Mouse (Mus musculus): ENCODE measurements around the gene Col6a3. TPM values are rescaled to one million over a fixed set of nuclear protein-coding genes. Genes with fewer than 3 reads are reported as not detected.

The Col6a3 gene
- polyA plus RNA-seq, 1 experiment, result 19.2 TPM

- WGBS, result 72% methylated on average over 8 of the region's 8 CpGs
- Histone ChIP-seq H3K4me3 (ENCODE audit: low read depth, low read length) (no peak overlapping the region), H3K36me3 (ENCODE audit: control insufficient read depth, insufficient read depth, low read length) (no peaks in the 10 kb centered on the region), H3K4me1 (ENCODE audit: control insufficient read depth, insufficient read depth, insufficient read length, low read length) (no peaks in the 10 kb centered on the region), H3K27me3 (ENCODE audit: control insufficient read depth, insufficient read depth, low read length) (no peaks in the 10 kb centered on the region), H3K27ac (ENCODE audit: insufficient read depth, low read depth, low read length) (no peak overlapping the region)
- TF ChIP-seq POLR2A (IDR thresholded peaks at IDR 0.05; ENCODE audit: low read depth, low read length), result no peak
- no peak for TF ChIP-seq CTCF (IDR thresholded peaks at IDR 0.05; ENCODE audit: extremely low read depth, insufficient read length, insufficient replicate concordance, low read depth, low read length)
These were observed 93.6 kb downstream of the Col6a3 start for GRCm38 (mm10) chr1:90750169-90750568.

- Histone ChIP-seq H3K4me3 (ENCODE audit: low read depth, low read length) (no peak overlapping the region), H3K4me1 (ENCODE audit: control insufficient read depth, insufficient read depth, insufficient read length, low read length) (no peaks in the 10 kb centered on the region), H3K27ac (ENCODE audit: insufficient read depth, low read depth, low read length) (no peak overlapping the region), H3K27me3 (ENCODE audit: control insufficient read depth, insufficient read depth, low read length) (no peaks in the 10 kb centered on the region), H3K36me3 (ENCODE audit: control insufficient read depth, insufficient read depth, low read length) (no peaks in the 10 kb centered on the region)
- no peak for TF ChIP-seq POLR2A (IDR thresholded peaks at IDR 0.05; ENCODE audit: low read depth, low read length)
- TF ChIP-seq CTCF (IDR thresholded peaks at IDR 0.05; ENCODE audit: extremely low read depth, insufficient read length, insufficient replicate concordance, low read depth, low read length), result no peak
- 62% methylated on average over 4 of the region's 4 CpGs for WGBS
These were observed 95.2 kb downstream of the Col6a3 start for GRCm38 (mm10) chr1:90748544-90748943.

- no peak overlapping the region for H3K4me3 ChIP-seq (ENCODE audit: low read depth, low read length)
- H3K36me3 ChIP-seq (ENCODE audit: control insufficient read depth, insufficient read depth, low read length), result no peaks in the 10 kb centered on the region
- no peaks in the 10 kb centered on the region for H3K27me3 ChIP-seq (ENCODE audit: control insufficient read depth, insufficient read depth, low read length)
- WGBS, result 8% methylated on average over 14 of the region's 14 CpGs
- TF ChIP-seq CTCF (IDR thresholded peaks at IDR 0.05; ENCODE audit: extremely low read depth, insufficient read length, insufficient replicate concordance, low read depth, low read length) (no peak), POLR2A (IDR thresholded peaks at IDR 0.05; ENCODE audit: low read depth, low read length) (no peak)
- H3K4me1 ChIP-seq (ENCODE audit: control insufficient read depth, insufficient read depth, insufficient read length, low read length), result no peaks in the 10 kb centered on the region
- H3K27ac ChIP-seq (ENCODE audit: insufficient read depth, low read depth, low read length), result no peak overlapping the region
These were observed 99.8 kb downstream of the Col6a3 start for GRCm38 (mm10) chr1:90743941-90744386.

- no peak overlapping the region for H3K27ac ChIP-seq (ENCODE audit: insufficient read depth, low read depth, low read length)
These were observed 100.3 kb downstream of the Col6a3 start for GRCm38 (mm10) chr1:90743445-90743844.

GRCm38 (mm10) chr1:90742641-90743040 lies 101.1 kb downstream of the Col6a3 start:
- no peak overlapping the region for H3K4me3 ChIP-seq (ENCODE audit: low read depth, low read length)
- no peak for TF ChIP-seq POLR2A (IDR thresholded peaks at IDR 0.05; ENCODE audit: low read depth, low read length)
- TF ChIP-seq CTCF (IDR thresholded peaks at IDR 0.05; ENCODE audit: extremely low read depth, insufficient read length, insufficient replicate concordance, low read depth, low read length), result no peak

More at GRCm38 (mm10) chr1:90743445-90743844, 100.3 kb downstream of the Col6a3 start:
- TF ChIP-seq POLR2A (IDR thresholded peaks at IDR 0.05; ENCODE audit: low read depth, low read length) (no peak), CTCF (IDR thresholded peaks at IDR 0.05; ENCODE audit: extremely low read depth, insufficient read length, insufficient replicate concordance, low read depth, low read length) (no peak)
- 64% methylated on average over 1 of the region's 1 CpGs for whole genome bisulfite sequencing
- Histone ChIP-seq H3K4me3 (ENCODE audit: low read depth, low read length) (no peak overlapping the region), H3K36me3 (ENCODE audit: control insufficient read depth, insufficient read depth, low read length) (no peaks in the 10 kb centered on the region), H3K27me3 (ENCODE audit: control insufficient read depth, insufficient read depth, low read length) (no peaks in the 10 kb centered on the region), H3K4me1 (ENCODE audit: control insufficient read depth, insufficient read depth, insufficient read length, low read length) (no peaks in the 10 kb centered on the region)

GRCm38 (mm10) chr1:90740216-90741170 lies 103.3 kb downstream of the Col6a3 start:
- TF ChIP-seq POLR2A (IDR thresholded peaks at IDR 0.05; ENCODE audit: low read depth, low read length) (no peak), CTCF (IDR thresholded peaks at IDR 0.05; ENCODE audit: extremely low read depth, insufficient read length, insufficient replicate concordance, low read depth, low read length) (no peak)
- no peak overlapping the region for H3K27ac ChIP-seq (ENCODE audit: insufficient read depth, low read depth, low read length)
- no peaks in the 10 kb centered on the region for H3K36me3 ChIP-seq (ENCODE audit: control insufficient read depth, insufficient read depth, low read length)
- H3K4me3 ChIP-seq (ENCODE audit: low read depth, low read length), result no peak overlapping the region
- 77% methylated on average over 11 of the region's 11 CpGs for WGBS
- no peaks in the 10 kb centered on the region for H3K27me3 ChIP-seq (ENCODE audit: control insufficient read depth, insufficient read depth, low read length)
- H3K4me1 ChIP-seq (ENCODE audit: control insufficient read depth, insufficient read depth, insufficient read length, low read length), result peaks cover 2% of the 10 kb centered on the region; the same call in 1 of the 2 replicates

More at GRCm38 (mm10) chr1:90742641-90743040, 101.1 kb downstream of the Col6a3 start:
- peaks cover 2% of the 10 kb centered on the region; the same call in 1 of the 2 replicates for H3K4me1 ChIP-seq (ENCODE audit: control insufficient read depth, insufficient read depth, insufficient read length, low read length)
- no peak overlapping the region for H3K27ac ChIP-seq (ENCODE audit: insufficient read depth, low read depth, low read length)
- 79% methylated on average over 7 of the region's 7 CpGs for WGBS
- H3K36me3 ChIP-seq (ENCODE audit: control insufficient read depth, insufficient read depth, low read length), result no peaks in the 10 kb centered on the region
- no peaks in the 10 kb centered on the region for H3K27me3 ChIP-seq (ENCODE audit: control insufficient read depth, insufficient read depth, low read length)

- H3K4me1 ChIP-seq (ENCODE audit: control insufficient read depth, insufficient read depth, insufficient read length, low read length), result peaks cover 2% of the 10 kb centered on the region; the same call in 1 of the 2 replicates
- H3K4me3 ChIP-seq (ENCODE audit: low read depth, low read length), result no peak overlapping the region
- no peaks in the 10 kb centered on the region for H3K36me3 ChIP-seq (ENCODE audit: control insufficient read depth, insufficient read depth, low read length)
- 86% methylated on average over 2 of the region's 2 CpGs for WGBS
- TF ChIP-seq CTCF (IDR thresholded peaks at IDR 0.05; ENCODE audit: extremely low read depth, insufficient read length, insufficient replicate concordance, low read depth, low read length) (no peak), POLR2A (IDR thresholded peaks at IDR 0.05; ENCODE audit: low read depth, low read length) (no peak)
- H3K27ac ChIP-seq (ENCODE audit: insufficient read depth, low read depth, low read length), result no peak overlapping the region
- no peaks in the 10 kb centered on the region for H3K27me3 ChIP-seq (ENCODE audit: control insufficient read depth, insufficient read depth, low read length)
These were observed 104.9 kb downstream of the Col6a3 start for GRCm38 (mm10) chr1:90738913-90739312.

All from small intestine, adult 2 months (tissue).